Mouse (Mus musculus): ENCODE data around the gene Ints5.

DNA sequence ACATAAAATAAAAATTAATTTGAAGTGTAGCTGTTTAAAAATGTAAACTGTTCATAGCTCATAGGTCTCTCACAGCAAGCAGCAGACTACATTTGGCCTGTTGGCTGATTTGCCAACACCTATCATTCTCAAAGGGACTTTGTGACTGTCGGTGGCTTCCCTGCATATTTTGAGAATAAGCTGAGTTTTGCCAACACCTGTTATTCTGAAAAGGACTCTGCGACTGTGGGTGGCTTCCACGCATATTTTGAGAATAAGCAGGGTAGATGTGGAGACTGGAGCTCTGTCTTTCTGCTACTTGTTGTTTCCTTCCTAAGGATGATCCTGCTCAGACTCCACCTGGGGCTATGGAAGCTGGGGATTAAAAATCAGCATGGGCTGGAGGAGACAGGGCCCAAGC lies 39.7 kb upstream of the Ints5 start:
- TF ChIP-seq CTCF (IDR thresholded peaks at IDR 0.05; ENCODE audit: control insufficient read depth, insufficient read depth, insufficient read length) = no peak
- no peak for TF ChIP-seq USF1 (IDR thresholded peaks at IDR 0.05; ENCODE audit: low read depth)
- TF ChIP-seq MAX (IDR thresholded peaks at IDR 0.05) = no peak
